Mouse (Mus musculus): ENCODE results near the gene Pcsk6.

DNA sequence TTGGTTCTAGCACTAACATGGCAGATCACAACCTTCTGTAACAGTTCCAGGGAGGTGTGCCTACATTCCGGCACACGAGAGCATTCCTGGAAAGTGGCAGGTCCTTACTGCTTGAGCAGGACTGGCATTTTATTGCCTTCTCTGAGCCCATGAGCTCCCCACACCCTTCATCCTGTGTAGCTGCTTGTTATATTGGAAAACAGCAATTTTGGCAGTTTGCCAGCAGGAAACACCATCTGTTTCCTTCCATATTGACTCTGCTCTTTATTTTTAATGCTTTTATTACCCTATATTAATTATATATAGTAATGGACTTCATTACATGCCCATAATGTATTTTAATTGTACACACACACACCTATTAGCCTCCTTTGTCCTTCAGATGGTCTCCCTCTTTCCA, 214.9 kb downstream of the Pcsk6 start:
- TF ChIP-seq CTCF (IDR thresholded peaks at IDR 0.05; ENCODE audit: extremely low read depth, insufficient read depth, insufficient read length, insufficient replicate concordance): no peak
- TF ChIP-seq POLR2A (IDR thresholded peaks at IDR 0.05; ENCODE audit: low read depth, low read length): no peak
